Mouse (Mus musculus): ENCODE measurements around the gene Cbfb. TPM values are rescaled to one million over a fixed set of nuclear protein-coding genes. Genes with fewer than 3 reads are reported as not detected.

Gene Cbfb
- polyA plus RNA-seq, 1 experiment: 15.1 TPM

GRCm38 (mm10) chr8:105263244-105263912 lies 92.9 kb downstream of the Cbfb start:
- no peak overlapping the region for H3K27ac ChIP-seq (ENCODE audit: insufficient read depth, low read length)
- 0 out of 2 replicates have a peak, but pooled peaks cover 3% of the 10 kb centered on the region for H3K4me1 ChIP-seq (ENCODE audit: control insufficient read depth, insufficient read depth, low read length)
- no peak overlapping the region for H3K4me3 ChIP-seq (replicated peaks; ENCODE audit: insufficient read depth, low read depth, low read length)
- no peak for DNase-seq
- TF ChIP-seq POLR2A (IDR thresholded peaks at IDR 0.05; ENCODE audit: borderline replicate concordance, insufficient read depth, low read length): no peak
- no peak for TF ChIP-seq CTCF (IDR thresholded peaks at IDR 0.05; ENCODE audit: borderline replicate concordance, insufficient read depth, low read depth, low read length)
- 47% methylated on average over 16 of the region's 16 CpGs for WGBS
- H3K27me3 ChIP-seq (ENCODE audit: control insufficient read depth, insufficient read depth, low read length): no peaks in the 10 kb centered on the region

GRCm38 (mm10) chr8:105264024-105264982 lies 93.8 kb downstream of the Cbfb start, which contains the start of the genes Tradd and Fbxl8:
TSS of gene Tradd (minus strand) at chr8:105264609.
TSS of gene Fbxl8 (plus strand) at chr8:105264648.
- peak; percentile 65 to 70 for DNase-seq
- Histone ChIP-seq H3K4me3 (replicated peaks; ENCODE audit: insufficient read depth, low read depth, low read length) (peak within 1 kb of the TSS; percentile 72), H3K4me1 (ENCODE audit: control insufficient read depth, insufficient read depth, low read length) (0 out of 2 replicates have a peak, but pooled peaks cover 3% of the 10 kb centered on the region), H3K27ac (ENCODE audit: insufficient read depth, low read length) (no peak within 1 kb of the TSS), H3K27me3 (ENCODE audit: control insufficient read depth, insufficient read depth, low read length) (no peaks in the 10 kb centered on the region)
- TF ChIP-seq POLR2A (IDR thresholded peaks at IDR 0.05; ENCODE audit: borderline replicate concordance, insufficient read depth, low read length) (no peak), CTCF (IDR thresholded peaks at IDR 0.05; ENCODE audit: borderline replicate concordance, insufficient read depth, low read depth, low read length) (no peak)
- 2% methylated on average over 54 of the region's 54 CpGs for WGBS

GRCm38 (mm10) chr8:105265128-105265527 lies 94.7 kb downstream of the Cbfb start:
- 27% methylated on average over 10 of the region's 10 CpGs for WGBS
- TF ChIP-seq CTCF (IDR thresholded peaks at IDR 0.05; ENCODE audit: borderline replicate concordance, insufficient read depth, low read depth, low read length) (no peak), POLR2A (IDR thresholded peaks at IDR 0.05; ENCODE audit: borderline replicate concordance, insufficient read depth, low read length) (no peak)
- Histone ChIP-seq H3K4me1 (ENCODE audit: control insufficient read depth, insufficient read depth, low read length) (0 out of 2 replicates have a peak, but pooled peaks cover 3% of the 10 kb centered on the region), H3K4me3 (replicated peaks; ENCODE audit: insufficient read depth, low read depth, low read length) (no peak overlapping the region), H3K27ac (ENCODE audit: insufficient read depth, low read length) (no peak overlapping the region), H3K27me3 (ENCODE audit: control insufficient read depth, insufficient read depth, low read length) (no peaks in the 10 kb centered on the region; the same call in 1 of the 2 replicates)
- DNase-seq: no peak

- DNase-seq: no peak
- WGBS: 41% methylated on average over 13 of the region's 13 CpGs
- 0 out of 2 replicates have a peak, but pooled peaks cover 3% of the 10 kb centered on the region for H3K4me1 ChIP-seq (ENCODE audit: control insufficient read depth, insufficient read depth, low read length)
- no peak overlapping the region for H3K27ac ChIP-seq (ENCODE audit: insufficient read depth, low read length)
- no peak overlapping the region for H3K4me3 ChIP-seq (replicated peaks; ENCODE audit: insufficient read depth, low read depth, low read length)
- TF ChIP-seq POLR2A (IDR thresholded peaks at IDR 0.05; ENCODE audit: borderline replicate concordance, insufficient read depth, low read length) (no peak), CTCF (IDR thresholded peaks at IDR 0.05; ENCODE audit: borderline replicate concordance, insufficient read depth, low read depth, low read length) (no peak)
- no peaks in the 10 kb centered on the region; the same call in 1 of the 2 replicates for H3K27me3 ChIP-seq (ENCODE audit: control insufficient read depth, insufficient read depth, low read length)
These were observed 96.3 kb downstream of the Cbfb start for GRCm38 (mm10) chr8:105266775-105267174.

Other genes with a start within 250 kb of the Cbfb start
- gene Ces2e, start 244.4 kb upstream of the Cbfb start, polyA plus RNA-seq (2012; rRNA removed): 0.08 TPM in 2 replicates
- gene Ces2f, start 223.3 kb upstream of the Cbfb start, polyA plus RNA-seq (2012; rRNA removed): not detected in 2 replicates
- 0.10 TPM in 2 replicates for gene Ces2g, start 209.0 kb upstream of the Cbfb start, polyA plus RNA-seq (2012; rRNA removed)
- gene Ces2h, start 169.8 kb upstream of the Cbfb start, polyA plus RNA-seq (2012; rRNA removed): not detected in 2 replicates
- gene Ces3a, start 122.1 kb upstream of the Cbfb start, polyA plus RNA-seq (2012; rRNA removed): not detected in 2 replicates
- not detected in 2 replicates for gene Ces3b, start 86.9 kb upstream of the Cbfb start, polyA plus RNA-seq (2012; rRNA removed)
- 0.07 TPM in 1 of 2 replicates, not detected in the other for gene Ces4a, start 38.9 kb upstream of the Cbfb start, polyA plus RNA-seq (2012; rRNA removed)
- gene D230025D16Rik, start 54.5 kb downstream of the Cbfb start, polyA plus RNA-seq (2012; rRNA removed): 34.9 and 36.4 TPM in 2 replicates
- 5.2 and 6.3 TPM in 2 replicates for gene B3gnt9, start 84.5 kb downstream of the Cbfb start, polyA plus RNA-seq (2012; rRNA removed)
- 10.3 and 12.1 TPM in 2 replicates for gene Tradd, start 93.9 kb downstream of the Cbfb start, polyA plus RNA-seq (2012; rRNA removed)
- 1.7 and 2.1 TPM in 2 replicates for gene Fbxl8, start 94.0 kb downstream of the Cbfb start, polyA plus RNA-seq (2012; rRNA removed)
- gene Hsf4, start 99.1 kb downstream of the Cbfb start, polyA plus RNA-seq (2012; rRNA removed): 18.4 and 24.5 TPM in 2 replicates
- gene Nol3, start 105.5 kb downstream of the Cbfb start, polyA plus RNA-seq (2012; rRNA removed): 8.8 and 10.4 TPM in 2 replicates
- gene 4931428F04Rik, start 119.2 kb downstream of the Cbfb start, polyA plus RNA-seq (2012; rRNA removed): 25.1 and 27.4 TPM in 2 replicates
- gene Exoc3l, start 125.4 kb downstream of the Cbfb start, polyA plus RNA-seq (2012; rRNA removed): 17.0 and 20.0 TPM in 2 replicates
- gene E2f4, start 127.0 kb downstream of the Cbfb start, polyA plus RNA-seq (2012; rRNA removed): 81.6 and 91.5 TPM in 2 replicates
- 12.4 and 15.2 TPM in 2 replicates for gene Elmo3, start 134.9 kb downstream of the Cbfb start, polyA plus RNA-seq (2012; rRNA removed)
- 5.0 and 6.3 TPM in 2 replicates for gene Lrrc29, start 155.6 kb downstream of the Cbfb start, polyA plus RNA-seq (2012; rRNA removed)
- 106 and 110 TPM in 2 replicates for gene Tmem208, start 155.7 kb downstream of the Cbfb start, polyA plus RNA-seq (2012; rRNA removed)
- 4.0 and 4.2 TPM in 2 replicates for gene Fhod1, start 177.3 kb downstream of the Cbfb start, polyA plus RNA-seq (2012; rRNA removed)
- 51.7 and 62.0 TPM in 2 replicates for gene Slc9a5, start 178.2 kb downstream of the Cbfb start, polyA plus RNA-seq (2012; rRNA removed)
- gene Plekhg4, start 202.6 kb downstream of the Cbfb start, polyA plus RNA-seq (2012; rRNA removed): 11.0 and 13.5 TPM in 2 replicates
- 0.05 TPM in 1 of 2 replicates, not detected in the other for gene Kctd19, start 242.8 kb downstream of the Cbfb start, polyA plus RNA-seq (2012; rRNA removed)
- 0.65 and 1.2 TPM in 2 replicates for gene Lrrc36, start 242.9 kb downstream of the Cbfb start, polyA plus RNA-seq (2012; rRNA removed)

Measured in cerebellum, adult 2 months (tissue).